Mouse (Mus musculus): Measurements from ENCODE around the gene Kdsr. TPM values are rescaled to one million over a fixed set of nuclear protein-coding genes. Genes with fewer than 3 reads are reported as not detected.

Kdsr gene
- polyA plus RNA-seq (2014; fragmentation: Illumina TruSeq; extraction: RNeasy Lipid Tissue Mini Kit (QIAGEN cat#74804); ENCODE audit: insufficient read depth, low read depth, low replicate concordance), result 10.7 TPM

GRCm38 (mm10) chr1:106759572-106760435 is at the start of gene Kdsr:
Kdsr (minus strand) TSS chr1:106759727.

GRCm38 (mm10) chr1:106796542-106796924 is 37.0 kb upstream of the Kdsr start, which contains the start of gene Vps4b:
Vps4b (minus strand) TSS chr1:106796728.

GRCm38 (mm10) chr1:106713621-106714529 is 45.7 kb downstream of the Kdsr start, which contains the start of gene Bcl2:
Bcl2 (minus strand) TSS chr1:106714274.

Other genes with a start within 250 kb of the Kdsr start
- gene Bcl2, start 45.5 kb downstream of the Kdsr start, polyA plus RNA-seq (2014; fragmentation: Illumina TruSeq; extraction: RNeasy Lipid Tissue Mini Kit (QIAGEN cat#74804); ENCODE audit: insufficient read depth, low read depth, low replicate concordance), result 3.9 TPM
- gene Vps4b, start 37.0 kb upstream of the Kdsr start, polyA plus RNA-seq (2014; fragmentation: Illumina TruSeq; extraction: RNeasy Lipid Tissue Mini Kit (QIAGEN cat#74804); ENCODE audit: insufficient read depth, low read depth, low replicate concordance), result 30.0 TPM
- not detected for gene Serpinb5, start 101.4 kb upstream of the Kdsr start, polyA plus RNA-seq (2014; fragmentation: Illumina TruSeq; extraction: RNeasy Lipid Tissue Mini Kit (QIAGEN cat#74804); ENCODE audit: insufficient read depth, low read depth, low replicate concordance)
- gene Serpinb12, start 174.7 kb upstream of the Kdsr start, polyA plus RNA-seq (2014; fragmentation: Illumina TruSeq; extraction: RNeasy Lipid Tissue Mini Kit (QIAGEN cat#74804); ENCODE audit: insufficient read depth, low read depth, low replicate concordance), result not detected
- not detected for gene Serpinb13, start 221.3 kb upstream of the Kdsr start, polyA plus RNA-seq (2014; fragmentation: Illumina TruSeq; extraction: RNeasy Lipid Tissue Mini Kit (QIAGEN cat#74804); ENCODE audit: insufficient read depth, low read depth, low replicate concordance)